Mouse (Mus musculus) gastrocnemius, adult 18-20 months (tissue): ENCODE measurements around the gene E2f6. TPM values are rescaled to one million over a fixed set of nuclear protein-coding genes. Genes with fewer than 3 reads are reported as not detected.
A peak's percentile ranks its signal among the peaks of the same experiment; 100 is the strongest.

Experiments
- DNase-seq: peaks from one replicate; pipeline ENCODE4 v3.0.0; 2021; ENCODE audit warnings: low spot score
- total RNA-seq, 2 experiments: library from RNA; stranded (reverse); gene quantifications; 2 replicates each; pipeline ENCODE4 v1.2.3; 2021

Gene E2f6
- total RNA-seq, 2 experiments from 2014 or later = 143 to 161 TPM

- no peak for DNase-seq
Observed at GRCm38 (mm10) chr12:16800259-16800958, 10.4 kb upstream of the E2f6 start, which contains the start of gene Greb1. TSS of gene Greb1 (minus strand) at chr12:16800886.

- DNase-seq = no peak
Observed at GRCm38 (mm10) chr12:16800959-16801315, 9.8 kb upstream of the E2f6 start.

- no peak for DNase-seq
Observed at GRCm38 (mm10) chr12:16803237-16803955, 7.4 kb upstream of the E2f6 start.

GRCm38 (mm10) chr12:16803956-16804430, 6.8 kb upstream of the E2f6 start:
- no peak for DNase-seq

- DNase-seq = peak; percentile 80
Observed at GRCm38 (mm10) chr12:16805511-16805910, 5.3 kb upstream of the E2f6 start.

- DNase-seq = peak; percentile 56
Observed at GRCm38 (mm10) chr12:16808045-16808444, 2.7 kb upstream of the E2f6 start.

GRCm38 (mm10) chr12:16811477-16811876, 714 bp downstream of the E2f6 start:
- DNase-seq = no peak

- DNase-seq = no peak
Observed at GRCm38 (mm10) chr12:16817147-16817546, 6.4 kb downstream of the E2f6 start.

- no peak for DNase-seq
Observed at GRCm38 (mm10) chr12:16818513-16818912, 7.8 kb downstream of the E2f6 start.

GRCm38 (mm10) chr12:16820761-16821160, 10.0 kb downstream of the E2f6 start:
- DNase-seq = peak; percentile 71

GRCm38 (mm10) chr12:16822181-16822734, 11.5 kb downstream of the E2f6 start:
- no peak for DNase-seq

- no peak for DNase-seq
Observed at GRCm38 (mm10) chr12:16823701-16824100, 12.9 kb downstream of the E2f6 start.

GRCm38 (mm10) chr12:16828505-16828904, 17.7 kb downstream of the E2f6 start:
- DNase-seq = peak; percentile 57

- no peak for DNase-seq
Observed at GRCm38 (mm10) chr12:16829785-16830184, 19.0 kb downstream of the E2f6 start.

- DNase-seq = no peak
Observed at GRCm38 (mm10) chr12:16831071-16831470, 20.3 kb downstream of the E2f6 start.

GRCm38 (mm10) chr12:16834701-16835100, 23.9 kb downstream of the E2f6 start:
- no peak for DNase-seq

GRCm38 (mm10) chr12:16836188-16836587, 25.4 kb downstream of the E2f6 start:
- peak; percentile 90 for DNase-seq

GRCm38 (mm10) chr12:16837766-16838165, 27.0 kb downstream of the E2f6 start:
- no peak for DNase-seq

- DNase-seq = peak; percentile 45
Observed at GRCm38 (mm10) chr12:16840842-16841782, 30.3 kb downstream of the E2f6 start.

- DNase-seq = no peak
Observed at GRCm38 (mm10) chr12:16844623-16845592, 34.1 kb downstream of the E2f6 start.
